Mouse (Mus musculus) neural tube, embryonic 15.5 days (tissue): ENCODE data around the gene Cbx7. TPM values are rescaled to one million over a fixed set of nuclear protein-coding genes. Genes with fewer than 3 reads are reported as not detected.
A peak's percentile ranks its signal among the peaks of the same experiment; 100 is the strongest.

Experiments used
- ATAC-seq: fragments of 200-750 bp; cut with Nextera tagmentation; 2 replicates; pipeline ENCODE4 v1.8.0; 2017; ENCODE audit warnings: mild to moderate bottlenecking, moderate TSS enrichment, moderate library complexity; ENCODE audit not compliant: low FRiP score
- H3K27ac ChIP-seq: fragments of 300-500 bp; sonication (generic); replicated peaks from 2 replicates; pipeline ENCODE4 v1.5.1; 2015; ENCODE audit warnings: mild to moderate bottlenecking, inconsistent platforms
- H3K27me3 ChIP-seq: fragments of 300-500 bp; sonication (generic); replicated peaks from 2 replicates; pipeline ENCODE4 v1.6.1; 2015; ENCODE audit warnings: inconsistent platforms
- H3K36me3 ChIP-seq: fragments of 300-500 bp; sonication (generic); 2 replicates; pipeline ENCODE4 v1.6.1; 2015; ENCODE audit warnings: inconsistent platforms
- H3K4me1 ChIP-seq: fragments of 300-500 bp; sonication (generic); 2 replicates; pipeline ENCODE4 v1.6.1; 2015; ENCODE audit warnings: inconsistent platforms
- H3K4me2 ChIP-seq: fragments of 300-500 bp; sonication (generic); 2 replicates; pipeline ENCODE4 v1.6.1; 2015; ENCODE audit warnings: inconsistent platforms, mild to moderate bottlenecking, moderate library complexity
- H3K4me3 ChIP-seq: fragments of 300-500 bp; sonication (generic); replicated peaks from 2 replicates; pipeline ENCODE4 v1.5.1; 2015; ENCODE audit warnings: mild to moderate bottlenecking, inconsistent platforms
- H3K9ac ChIP-seq: fragments of 300-500 bp; sonication (generic); replicated peaks from 2 replicates; pipeline ENCODE4 v1.6.1; 2015; ENCODE audit warnings: mild to moderate bottlenecking, inconsistent platforms
- H3K9me3 ChIP-seq: fragments of 300-500 bp; sonication (generic); replicated peaks from 2 replicates; pipeline ENCODE4 v1.6.1; 2016; ENCODE audit warnings: inconsistent platforms
- WGBS: fragments of 180-500 bp; shearing (Covaris S2); methylation state at CpG from one replicate; pipeline ENCODE4 v1.1.7; 2015; ENCODE audit warnings: mixed read lengths; 5-methylcytosine and 5-hydroxymethylcytosine counted together
- polyA plus RNA-seq: library from polyadenylated mRNA; unstranded; fragments of >200 nt; fragmentation: Nextera tagmentation; extraction: Ambion mirVana; gene quantifications from 2 replicates; pipeline ENCODE4 v1.2.1, GENCODE M21; 2015

The Cbx7 gene
- polyA plus RNA-seq = 4.1 and 4.6 TPM in 2 replicates

- no peak within 1 kb of the TSS for H3K4me3 ChIP-seq
- H3K9me3 ChIP-seq = no peaks in the 10 kb centered on the region
- no peak for ATAC-seq
- no peak within 1 kb of the TSS for H3K27ac ChIP-seq
- 93% methylated on average over 11 of the region's 11 CpGs for WGBS
- no peaks in the 10 kb centered on the region for H3K27me3 ChIP-seq
- H3K4me1 ChIP-seq = no peaks in the 10 kb centered on the region
- H3K4me2 ChIP-seq = no peak within 1 kb of the TSS
- no peaks in the 10 kb centered on the region for H3K36me3 ChIP-seq
- no peak within 1 kb of the TSS for H3K9ac ChIP-seq
Observed at GRCm38 (mm10) chr15:79970940-79971339, at the start of gene Cbx7. Gene Cbx7, minus strand, starts transcription at chr15:79971119.

DNA sequence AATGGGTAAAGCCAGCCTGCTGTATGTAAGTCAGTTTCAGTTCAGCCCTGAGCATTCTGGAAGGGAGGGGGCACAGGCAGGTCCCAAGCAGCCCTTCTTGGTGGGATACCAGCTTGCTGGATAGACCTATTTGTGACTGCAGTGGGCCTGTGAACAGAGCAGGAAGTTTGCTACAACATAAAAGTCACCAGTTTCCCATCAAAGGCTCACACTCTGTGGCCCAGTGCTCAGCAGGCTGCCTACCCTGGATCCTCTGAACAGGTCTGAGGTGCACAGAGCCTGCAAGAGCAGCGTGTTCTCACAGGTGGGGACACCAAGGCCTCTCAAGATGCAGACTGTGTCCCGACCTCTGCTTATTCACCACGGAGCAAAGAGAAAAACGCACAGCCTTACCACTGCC is 49.6 kb upstream of the Cbx7 start:
- H3K27ac ChIP-seq = no peak overlapping the region
- H3K27me3 ChIP-seq = peaks cover 16% of the 10 kb centered on the region
- H3K4me1 ChIP-seq = peaks cover 18% of the 10 kb centered on the region
- 73% methylated on average over 4 of the region's 4 CpGs for WGBS
- ATAC-seq = no peak
- no peaks in the 10 kb centered on the region for H3K36me3 ChIP-seq
- no peak overlapping the region for H3K4me2 ChIP-seq
- no peaks in the 10 kb centered on the region for H3K9me3 ChIP-seq
- no peak overlapping the region for H3K9ac ChIP-seq
- no peak overlapping the region for H3K4me3 ChIP-seq

GRCm38 (mm10) chr15:80019625-80020024 is 48.7 kb upstream of the Cbx7 start:
- no peak overlapping the region for H3K9ac ChIP-seq
- no peak overlapping the region for H3K4me2 ChIP-seq
- H3K4me3 ChIP-seq = no peak overlapping the region
- peaks cover 25% of the 10 kb centered on the region for H3K27me3 ChIP-seq
- ATAC-seq = no peak
- H3K27ac ChIP-seq = peak overlapping the region; percentile 13; the same call in 1 of the 2 replicates
- no peaks in the 10 kb centered on the region for H3K36me3 ChIP-seq
- H3K9me3 ChIP-seq = no peaks in the 10 kb centered on the region
- peaks cover 18% of the 10 kb centered on the region for H3K4me1 ChIP-seq
- 71% methylated on average over 4 of the region's 4 CpGs for WGBS

- H3K9ac ChIP-seq = no peak overlapping the region
- H3K4me2 ChIP-seq = no peak overlapping the region
- no peak overlapping the region for H3K4me3 ChIP-seq
- H3K4me1 ChIP-seq = peaks cover 18% of the 10 kb centered on the region
- peaks cover 29% of the 10 kb centered on the region for H3K27me3 ChIP-seq
- H3K9me3 ChIP-seq = no peaks in the 10 kb centered on the region
- peak overlapping the region; percentile 13; the same call in 1 of the 2 replicates for H3K27ac ChIP-seq
- no peak for ATAC-seq
- H3K36me3 ChIP-seq = no peaks in the 10 kb centered on the region
- 79% methylated on average over 7 of the region's 7 CpGs for WGBS
Observed at GRCm38 (mm10) chr15:80019220-80019619, 48.3 kb upstream of the Cbx7 start.

- no peaks in the 10 kb centered on the region for H3K9me3 ChIP-seq
- no peak overlapping the region for H3K9ac ChIP-seq
- no peak overlapping the region for H3K4me2 ChIP-seq
- WGBS = 91% methylated on average over 9 of the region's 9 CpGs
- peaks cover 39% of the 10 kb centered on the region for H3K4me1 ChIP-seq
- H3K27me3 ChIP-seq = peaks cover 37% of the 10 kb centered on the region
- H3K27ac ChIP-seq = no peak overlapping the region
- H3K4me3 ChIP-seq = no peak overlapping the region
- no peaks in the 10 kb centered on the region for H3K36me3 ChIP-seq
- no peak for ATAC-seq
Observed at GRCm38 (mm10) chr15:80016563-80017301, 45.8 kb upstream of the Cbx7 start.

- H3K4me1 ChIP-seq = peaks cover 47% of the 10 kb centered on the region
- no peaks in the 10 kb centered on the region for H3K36me3 ChIP-seq
- peak overlapping the region; percentile 92 for H3K4me2 ChIP-seq
- H3K27ac ChIP-seq = no peak overlapping the region
- ATAC-seq = no peak
- peaks cover 49% of the 10 kb centered on the region for H3K27me3 ChIP-seq
- H3K9ac ChIP-seq = peak overlapping the region; percentile 72
- peak overlapping the region; percentile 67 for H3K4me3 ChIP-seq
- H3K9me3 ChIP-seq = no peaks in the 10 kb centered on the region
- 62% methylated on average over 7 of the region's 7 CpGs for WGBS
Observed at GRCm38 (mm10) chr15:80015211-80015952, 44.5 kb upstream of the Cbx7 start.

- ATAC-seq = no peak
- under 1% methylated on average over 60 of the region's 60 CpGs for WGBS
- no peaks in the 10 kb centered on the region for H3K9me3 ChIP-seq
- H3K4me3 ChIP-seq = peak within 1 kb of the TSS; percentile 67
- peak within 1 kb of the TSS; percentile 72 for H3K9ac ChIP-seq
- H3K36me3 ChIP-seq = no peaks in the 10 kb centered on the region
- peak within 1 kb of the TSS; percentile 92 for H3K4me2 ChIP-seq
- H3K27me3 ChIP-seq = peaks cover 51% of the 10 kb centered on the region
- H3K4me1 ChIP-seq = peaks cover 49% of the 10 kb centered on the region
- H3K27ac ChIP-seq = peak within 1 kb of the TSS; percentile 82
Observed at GRCm38 (mm10) chr15:80014321-80015210, 43.6 kb upstream of the Cbx7 start, which contains the start of gene Pdgfb. Gene Pdgfb, minus strand, starts transcription at chr15:80014977.

DNA sequence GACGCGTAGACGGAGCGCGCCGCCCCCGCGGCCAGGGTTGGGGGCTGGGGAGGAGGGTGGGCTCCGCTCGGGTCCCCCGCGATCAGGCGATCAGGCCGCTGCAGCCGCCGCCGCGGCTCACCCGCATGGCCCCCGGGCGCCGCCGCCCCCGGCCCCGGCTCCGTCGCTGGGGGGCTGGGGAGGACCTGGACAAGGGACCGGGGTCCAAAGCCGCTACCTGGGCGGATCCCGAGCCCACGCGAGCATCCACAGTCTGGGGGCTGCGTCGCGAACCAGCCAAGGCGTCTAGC is 43.1 kb upstream of the Cbx7 start:
- Histone ChIP-seq H3K4me2 (peak overlapping the region; percentile 92), H3K4me1 (peaks cover 49% of the 10 kb centered on the region), H3K27ac (peak overlapping the region; percentile 82), H3K4me3 (peak overlapping the region; percentile 67), H3K9me3 (no peaks in the 10 kb centered on the region), H3K27me3 (peaks cover 51% of the 10 kb centered on the region), H3K36me3 (no peaks in the 10 kb centered on the region), H3K9ac (peak overlapping the region; percentile 72)
- no peak for ATAC-seq
- WGBS = under 1% methylated on average over 30 of the region's 37 CpGs

GRCm38 (mm10) chr15:80013256-80014030 is 42.5 kb upstream of the Cbx7 start:
- Histone ChIP-seq H3K36me3 (no peaks in the 10 kb centered on the region), H3K4me1 (peaks cover 49% of the 10 kb centered on the region), H3K27ac (peak overlapping the region; percentile 82), H3K9ac (peak overlapping the region; percentile 72), H3K4me2 (peak overlapping the region; percentile 92), H3K9me3 (no peaks in the 10 kb centered on the region), H3K27me3 (peaks cover 51% of the 10 kb centered on the region), H3K4me3 (peak overlapping the region; percentile 67)
- WGBS = 1% methylated on average over 36 of the region's 36 CpGs
- no peak for ATAC-seq

GRCm38 (mm10) chr15:80012527-80013201 is 41.7 kb upstream of the Cbx7 start:
- H3K9me3 ChIP-seq = no peaks in the 10 kb centered on the region
- peaks cover 49% of the 10 kb centered on the region for H3K4me1 ChIP-seq
- peaks cover 51% of the 10 kb centered on the region for H3K27me3 ChIP-seq
- WGBS = under 1% methylated on average over 46 of the region's 60 CpGs
- H3K36me3 ChIP-seq = no peaks in the 10 kb centered on the region
- peak; percentile 68 for ATAC-seq
- H3K4me3 ChIP-seq = peak overlapping the region; percentile 67
- H3K9ac ChIP-seq = peak overlapping the region; percentile 72
- H3K4me2 ChIP-seq = peak overlapping the region; percentile 92
- peak overlapping the region; percentile 82 for H3K27ac ChIP-seq
